Mouse (Mus musculus) liver, embryonic 15.5 days (tissue): ENCODE measurements around the gene Tgfbr1. TPM values are rescaled to one million over a fixed set of nuclear protein-coding genes. Genes with fewer than 3 reads are reported as not detected.

Experiments used
- ATAC-seq: fragments of 200-750 bp; cut with Nextera tagmentation; 2 replicates; pipeline ENCODE4 v1.8.0; 2017; ENCODE audit warnings: moderate number of reproducible peaks, mild to moderate bottlenecking, moderate library complexity; ENCODE audit not compliant: insufficient read depth
- H3K27ac ChIP-seq: fragments of 300-500 bp; sonication (generic); replicated peaks from 2 replicates; pipeline ENCODE4 v1.5.1; 2015; ENCODE audit warnings: mild to moderate bottlenecking, inconsistent platforms
- H3K27me3 ChIP-seq: fragments of 300-500 bp; sonication (generic); 2 replicates; pipeline ENCODE4 v1.6.1; 2015; ENCODE audit warnings: mild to moderate bottlenecking, inconsistent platforms
- H3K36me3 ChIP-seq: fragments of 300-500 bp; sonication (generic); replicated peaks from 2 replicates; pipeline ENCODE4 v1.6.1; 2015; ENCODE audit warnings: moderate library complexity, mild to moderate bottlenecking, inconsistent platforms
- H3K4me1 ChIP-seq: fragments of 300-500 bp; sonication (generic); replicated peaks from 2 replicates; pipeline ENCODE4 v1.6.1; 2015; ENCODE audit warnings: inconsistent platforms
- H3K4me2 ChIP-seq: fragments of 300-500 bp; sonication (generic); 2 replicates; pipeline ENCODE4 v1.6.1; 2015; ENCODE audit warnings: moderate library complexity, mild to moderate bottlenecking, inconsistent platforms
- H3K4me3 ChIP-seq: fragments of 300-500 bp; sonication (generic); replicated peaks from 2 replicates; pipeline ENCODE4 v1.5.1; 2015; ENCODE audit warnings: mild to moderate bottlenecking, inconsistent platforms
- H3K9ac ChIP-seq: fragments of 300-500 bp; sonication (generic); 2 replicates; pipeline ENCODE4 v1.6.1; 2015; ENCODE audit warnings: moderate library complexity, mild to moderate bottlenecking, inconsistent platforms
- H3K9me3 ChIP-seq: fragments of 300-500 bp; sonication (generic); replicated peaks from 2 replicates; pipeline ENCODE4 v1.6.1; 2016; ENCODE audit warnings: inconsistent platforms
- WGBS: fragments of 180-500 bp; shearing (Covaris S2); methylation state at CpG from one replicate; pipeline ENCODE4 v1.1.7; 2015; ENCODE audit warnings: mixed read lengths; ENCODE audit not compliant: insufficient replicate concordance; 5-methylcytosine and 5-hydroxymethylcytosine counted together
- polyA plus RNA-seq: library from polyadenylated mRNA; unstranded; fragments of >200 nt; fragmentation: Nextera tagmentation; extraction: Ambion mirVana; gene quantifications from 2 replicates; pipeline ENCODE4 v1.2.1, GENCODE M21; 2015

The Tgfbr1 gene
- polyA plus RNA-seq, result 4.4 and 4.9 TPM in 2 replicates

DNA sequence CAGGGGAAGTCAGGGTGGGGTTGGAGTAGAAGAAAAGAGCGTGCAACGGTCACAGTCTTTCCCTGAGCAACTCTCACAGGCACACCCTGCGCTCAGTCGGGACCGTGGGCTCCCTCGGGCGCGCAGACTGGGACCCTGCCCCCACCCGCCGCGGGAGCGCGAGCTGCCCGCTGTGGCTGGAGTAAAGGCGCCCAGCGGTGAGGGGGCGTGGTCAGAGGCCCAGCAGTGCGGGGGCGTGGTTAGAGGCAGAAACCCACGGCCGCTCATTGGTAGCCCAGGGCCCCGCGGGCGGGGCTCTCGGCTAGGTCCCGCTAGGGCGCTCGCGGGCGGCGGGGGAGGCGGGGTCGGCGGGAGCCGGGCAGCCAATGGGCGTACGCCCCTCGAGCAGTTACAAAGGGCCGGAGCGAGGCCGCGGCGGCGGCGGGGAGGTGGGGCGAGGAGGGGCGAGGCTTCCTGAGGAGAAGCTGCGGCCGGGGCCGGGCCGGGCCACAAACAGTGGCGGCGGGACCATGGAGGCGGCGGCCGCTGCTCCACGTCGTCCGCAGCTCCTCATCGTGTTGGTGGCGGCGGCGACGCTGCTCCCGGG lies at the start of gene Tgfbr1:
Gene Tgfbr1 (plus strand): TSS at position 420 of the 586 bp plus-strand sequence.
- 0% methylated on average over 53 of the region's 65 CpGs for WGBS
- peaks cover 58% of the 10 kb centered on the region for H3K27me3 ChIP-seq
- H3K9ac ChIP-seq, result peak within 1 kb of the TSS; percentile 79
- H3K36me3 ChIP-seq, result no peaks in the 10 kb centered on the region
- ATAC-seq, result peak; percentile 99
- H3K4me1 ChIP-seq, result peaks cover 24% of the 10 kb centered on the region
- H3K9me3 ChIP-seq, result no peaks in the 10 kb centered on the region
- peak within 1 kb of the TSS; percentile 89 for H3K27ac ChIP-seq
- H3K4me2 ChIP-seq, result peak within 1 kb of the TSS; percentile 99
- peak within 1 kb of the TSS; percentile 76 for H3K4me3 ChIP-seq

GRCm38 (mm10) chr4:47303340-47303998 lies 49.6 kb upstream of the Tgfbr1 start:
- Histone ChIP-seq H3K4me1 (peaks cover 10% of the 10 kb centered on the region), H3K4me2 (0 out of 2 replicates have a peak overlapping the region, but pooled peaks have one; percentile 4), H3K9ac (no peak overlapping the region), H3K27me3 (no peaks in the 10 kb centered on the region), H3K9me3 (no peaks in the 10 kb centered on the region; the same call in 1 of the 2 replicates), H3K4me3 (no peak overlapping the region), H3K36me3 (no peaks in the 10 kb centered on the region), H3K27ac (0 out of 2 replicates have a peak overlapping the region, but pooled peaks have one; percentile 3)
- no peak for ATAC-seq
- 29% methylated on average over 5 of the region's 5 CpGs for WGBS

DNA sequence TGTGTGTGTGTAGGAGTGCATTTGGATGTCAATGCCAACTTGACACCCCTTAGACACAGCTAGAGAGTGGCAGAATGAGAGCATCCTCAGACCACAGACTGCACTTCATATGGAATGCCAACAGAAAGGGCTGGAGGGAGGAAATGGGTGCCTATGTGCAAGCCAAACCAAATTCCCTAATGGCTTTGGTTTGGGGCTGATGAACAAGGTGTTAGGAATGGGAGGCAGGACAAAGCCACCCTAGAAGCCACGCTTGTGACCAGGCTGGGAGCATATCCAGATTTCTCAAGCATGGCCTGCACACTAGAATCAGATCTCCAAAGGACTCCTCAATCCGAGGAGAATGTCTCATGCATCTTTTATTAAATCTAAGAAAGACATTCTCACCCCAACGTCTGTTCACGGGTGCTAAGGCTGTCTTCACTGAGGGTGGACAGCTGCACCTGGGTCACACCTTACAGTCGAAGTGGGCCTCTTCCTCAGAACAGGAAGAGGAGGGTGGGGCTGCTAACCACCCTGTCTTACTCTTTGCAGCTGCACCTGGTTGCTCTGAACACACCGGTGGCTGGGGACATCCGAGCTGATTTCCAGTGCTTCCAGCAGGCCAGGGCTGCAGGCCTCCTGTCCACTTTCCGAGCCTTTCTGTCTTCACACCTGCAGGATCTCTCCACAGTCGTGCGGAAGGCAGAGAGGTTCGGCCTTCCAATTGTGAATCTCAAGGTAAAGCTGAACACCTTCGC lies 43.0 kb upstream of the Tgfbr1 start:
- WGBS, result 59% methylated on average over 12 of the region's 12 CpGs
- Histone ChIP-seq H3K9me3 (no peaks in the 10 kb centered on the region), H3K36me3 (no peaks in the 10 kb centered on the region), H3K27ac (no peak overlapping the region), H3K4me1 (peaks cover 18% of the 10 kb centered on the region), H3K4me3 (no peak overlapping the region), H3K27me3 (no peaks in the 10 kb centered on the region), H3K9ac (no peak overlapping the region), H3K4me2 (no peak overlapping the region)
- no peak for ATAC-seq

- WGBS, result 32% methylated on average over 6 of the region's 6 CpGs
Observed at GRCm38 (mm10) chr4:47310812-47311211, 42.2 kb upstream of the Tgfbr1 start.

GRCm38 (mm10) chr4:47311467-47311866 lies 41.6 kb upstream of the Tgfbr1 start:
- WGBS, result 49% methylated on average over 6 of the region's 6 CpGs
- H3K27ac ChIP-seq, result no peak overlapping the region

More at GRCm38 (mm10) chr4:47310812-47311211, 42.2 kb upstream of the Tgfbr1 start:
- H3K4me3 ChIP-seq, result no peak overlapping the region
- H3K4me2 ChIP-seq, result no peak overlapping the region
- H3K9me3 ChIP-seq, result no peaks in the 10 kb centered on the region
- no peaks in the 10 kb centered on the region for H3K36me3 ChIP-seq
- H3K9ac ChIP-seq, result no peak overlapping the region
- H3K4me1 ChIP-seq, result peaks cover 18% of the 10 kb centered on the region
- H3K27ac ChIP-seq, result no peak overlapping the region
- ATAC-seq, result peak; percentile 54
- no peaks in the 10 kb centered on the region for H3K27me3 ChIP-seq

GRCm38 (mm10) chr4:47311929-47312328 lies 41.1 kb upstream of the Tgfbr1 start:
- no peak overlapping the region for H3K4me3 ChIP-seq
- H3K9me3 ChIP-seq, result no peaks in the 10 kb centered on the region
- 76% methylated on average over 7 of the region's 7 CpGs for WGBS
- H3K4me2 ChIP-seq, result no peak overlapping the region
- no peaks in the 10 kb centered on the region for H3K27me3 ChIP-seq
- ATAC-seq, result no peak
- H3K36me3 ChIP-seq, result no peaks in the 10 kb centered on the region
- H3K9ac ChIP-seq, result no peak overlapping the region
- no peak overlapping the region for H3K27ac ChIP-seq
- H3K4me1 ChIP-seq, result peaks cover 18% of the 10 kb centered on the region

More at GRCm38 (mm10) chr4:47311467-47311866, 41.6 kb upstream of the Tgfbr1 start:
- Histone ChIP-seq H3K4me1 (peaks cover 18% of the 10 kb centered on the region), H3K4me3 (no peak overlapping the region), H3K9me3 (no peaks in the 10 kb centered on the region), H3K27me3 (no peaks in the 10 kb centered on the region), H3K36me3 (no peaks in the 10 kb centered on the region), H3K9ac (no peak overlapping the region), H3K4me2 (no peak overlapping the region)
- no peak for ATAC-seq

DNA sequence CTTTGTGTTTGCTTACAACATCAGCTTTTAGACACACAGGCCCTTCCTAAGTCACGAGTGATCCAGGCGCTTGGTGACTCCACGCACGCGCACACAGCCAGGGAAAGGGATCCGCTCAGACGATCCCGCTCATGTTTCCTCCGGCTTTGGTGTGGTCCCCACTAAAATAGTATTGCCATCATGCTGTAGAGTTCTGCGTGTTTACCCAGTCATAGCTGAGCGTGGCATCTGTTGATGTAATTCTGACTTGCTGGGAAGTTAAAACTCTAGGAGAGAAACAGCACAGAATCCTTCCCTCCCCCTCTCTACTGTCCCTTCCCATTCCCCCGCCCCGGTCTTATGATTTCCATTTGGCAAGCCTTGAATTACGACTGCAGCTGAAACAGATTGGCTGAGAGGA lies 40.3 kb upstream of the Tgfbr1 start:
- Histone ChIP-seq H3K9ac (no peak overlapping the region), H3K4me3 (no peak overlapping the region), H3K4me2 (no peak overlapping the region), H3K9me3 (no peaks in the 10 kb centered on the region), H3K27me3 (no peaks in the 10 kb centered on the region), H3K4me1 (peaks cover 18% of the 10 kb centered on the region), H3K36me3 (no peaks in the 10 kb centered on the region), H3K27ac (no peak overlapping the region)
- 82% methylated on average over 14 of the region's 14 CpGs for WGBS
- no peak for ATAC-seq

DNA sequence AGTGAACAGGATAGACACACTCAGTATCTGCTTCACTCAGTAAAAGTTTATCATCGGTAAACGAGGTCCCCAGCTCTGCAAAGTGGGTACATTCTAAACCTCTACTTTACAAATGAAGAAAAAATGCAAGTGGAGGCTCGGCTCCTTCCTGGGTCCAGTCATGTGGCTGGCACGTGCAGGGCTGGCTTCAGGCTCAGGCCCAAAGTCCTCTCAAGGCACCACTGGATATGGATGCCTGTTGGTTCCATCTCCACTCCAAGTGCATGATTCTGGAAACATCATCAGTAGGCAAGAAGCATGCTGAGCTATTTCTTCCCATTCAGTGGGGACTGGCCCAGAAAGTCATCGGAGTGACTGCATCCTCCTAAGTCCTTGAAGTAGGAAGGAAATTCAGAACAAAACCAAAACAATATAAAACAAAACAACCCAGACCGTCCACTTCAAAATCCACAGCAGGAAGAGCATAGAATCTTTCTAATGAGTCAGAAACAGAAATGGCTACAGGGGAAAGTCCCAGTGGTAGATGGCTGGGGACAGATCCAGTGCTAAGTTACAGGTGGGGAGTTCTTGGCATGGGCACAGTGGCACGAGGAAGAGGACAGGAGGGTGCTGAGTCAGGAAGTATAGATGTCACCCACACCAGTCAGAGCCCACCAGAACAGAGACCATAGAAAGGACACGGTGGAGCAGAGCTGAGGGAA lies 39.2 kb upstream of the Tgfbr1 start:
- no peak overlapping the region for H3K9ac ChIP-seq
- H3K4me1 ChIP-seq, result peaks cover 27% of the 10 kb centered on the region
- no peak for ATAC-seq
- H3K36me3 ChIP-seq, result no peaks in the 10 kb centered on the region
- H3K27me3 ChIP-seq, result no peaks in the 10 kb centered on the region
- no peak overlapping the region for H3K4me3 ChIP-seq
- H3K27ac ChIP-seq, result no peak overlapping the region
- no peaks in the 10 kb centered on the region for H3K9me3 ChIP-seq
- WGBS, result 64% methylated on average over 8 of the region's 8 CpGs
- H3K4me2 ChIP-seq, result no peak overlapping the region

- no peaks in the 10 kb centered on the region for H3K36me3 ChIP-seq
- 14% methylated on average over 2 of the region's 2 CpGs for WGBS
- peaks cover 24% of the 10 kb centered on the region for H3K4me1 ChIP-seq
- H3K27ac ChIP-seq, result no peak overlapping the region
- H3K9ac ChIP-seq, result no peak overlapping the region
- peak; percentile 32 for ATAC-seq
- H3K4me2 ChIP-seq, result no peak overlapping the region
- no peak overlapping the region for H3K4me3 ChIP-seq
- no peaks in the 10 kb centered on the region for H3K9me3 ChIP-seq
- H3K27me3 ChIP-seq, result no peaks in the 10 kb centered on the region
Observed at GRCm38 (mm10) chr4:47315458-47315857, 37.6 kb upstream of the Tgfbr1 start.

DNA sequence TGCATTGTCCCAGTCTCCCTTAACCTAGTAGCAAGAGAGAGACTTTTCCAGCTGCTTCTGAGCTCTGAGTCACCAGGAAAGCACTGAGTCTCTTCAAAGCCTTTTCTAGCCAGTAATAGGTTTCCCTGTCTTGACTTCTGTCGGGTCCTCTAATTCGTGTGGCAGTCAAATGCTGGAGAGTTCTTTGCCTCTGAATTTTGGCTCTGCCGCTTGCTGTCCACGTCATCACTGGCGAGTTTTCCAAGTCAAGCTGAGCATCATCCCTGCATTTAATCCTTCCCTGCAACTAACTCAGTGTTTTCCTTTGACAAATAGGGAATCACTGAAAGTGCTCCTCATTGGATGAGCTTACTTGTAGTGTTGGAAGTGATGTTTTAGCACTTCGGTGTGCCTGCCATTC lies 36.6 kb upstream of the Tgfbr1 start:
- no peak overlapping the region for H3K4me3 ChIP-seq
- 75% methylated on average over 6 of the region's 6 CpGs for WGBS
- ATAC-seq, result no peak
- H3K9ac ChIP-seq, result no peak overlapping the region
- no peak overlapping the region for H3K27ac ChIP-seq
- no peaks in the 10 kb centered on the region for H3K9me3 ChIP-seq
- H3K27me3 ChIP-seq, result no peaks in the 10 kb centered on the region
- H3K36me3 ChIP-seq, result no peaks in the 10 kb centered on the region
- H3K4me2 ChIP-seq, result no peak overlapping the region
- H3K4me1 ChIP-seq, result peaks cover 14% of the 10 kb centered on the region
